Mouse (Mus musculus) fibroblast of lung, adult 2 months (primary cell): ENCODE measurements at regions not wholly inside any gene's neighbourhood (a gene's known extent, or its start where the extent isn't known, plus 50 kb on each side); places are given as distances from the start of the nearest gene placed in this dataset.
A peak's percentile ranks its signal among the peaks of the same experiment; 100 is the strongest.

ENCODE experiments used
- DNase-seq: peaks from one replicate; pipeline ENCODE4 v3.0.0-alpha.2; 2011; ENCODE audit warnings: low read depth

DNA sequence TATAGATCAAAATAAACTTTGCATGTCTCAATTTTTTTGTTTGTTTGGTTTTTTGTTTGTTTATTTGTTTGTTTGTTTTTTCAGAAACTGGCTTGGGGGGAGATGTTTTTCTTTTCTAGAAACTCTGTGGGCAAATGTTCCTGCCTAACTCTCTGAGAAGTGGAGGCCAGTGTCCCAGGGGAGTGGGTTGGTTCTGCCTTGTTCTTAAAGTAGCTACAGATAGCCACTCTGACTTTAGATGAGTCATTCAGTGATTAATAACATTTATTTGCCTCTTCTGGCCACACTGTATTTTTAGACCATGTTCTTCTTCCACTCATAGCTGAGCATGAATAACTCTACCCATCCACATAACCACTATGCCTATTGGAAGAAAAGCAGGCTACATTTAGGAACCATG, 405.6 kb upstream of the Adamts16 start:
- DNase-seq: peak; percentile 13

DNA sequence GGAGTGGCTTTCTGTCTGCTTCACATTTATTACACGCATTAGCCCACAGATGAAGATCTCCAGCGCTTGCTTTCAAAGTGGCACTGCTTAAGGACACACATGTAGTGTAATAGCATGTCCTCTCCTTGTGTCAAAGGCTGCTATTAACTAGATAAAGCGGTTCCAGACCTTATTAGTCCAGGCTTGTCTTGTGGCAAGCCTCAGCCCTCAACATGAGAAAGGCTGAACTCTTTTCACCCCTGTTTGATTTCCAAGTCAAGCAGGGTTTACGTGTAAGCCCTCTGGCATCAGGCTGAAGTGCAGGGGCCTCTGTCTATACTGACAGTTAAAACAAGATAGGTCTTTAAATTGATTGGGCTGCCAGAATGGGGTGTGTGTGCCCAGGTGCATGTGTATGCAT, 403.7 kb upstream of the Adamts16 start:
- DNase-seq: no peak

DNA sequence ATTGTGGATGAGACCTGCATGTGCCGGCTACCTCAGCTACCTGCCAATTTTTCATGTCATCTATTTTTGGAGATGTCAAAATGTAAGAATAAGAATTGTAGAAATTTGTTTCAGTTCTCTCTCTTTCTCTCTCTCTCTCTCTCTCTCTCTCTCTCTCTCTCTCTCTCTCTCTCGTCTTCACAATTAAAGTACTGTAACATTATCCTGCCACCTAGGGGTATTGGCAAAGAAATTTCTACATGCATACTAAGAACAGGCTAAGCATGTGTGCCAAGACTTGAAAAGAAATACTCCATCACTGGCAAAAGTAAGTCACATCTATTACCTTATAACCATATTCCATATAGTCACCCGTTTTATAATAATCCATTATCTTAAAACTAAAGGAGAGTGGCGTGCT, 398.2 kb upstream of the Adamts16 start:
- DNase-seq: no peak

DNA sequence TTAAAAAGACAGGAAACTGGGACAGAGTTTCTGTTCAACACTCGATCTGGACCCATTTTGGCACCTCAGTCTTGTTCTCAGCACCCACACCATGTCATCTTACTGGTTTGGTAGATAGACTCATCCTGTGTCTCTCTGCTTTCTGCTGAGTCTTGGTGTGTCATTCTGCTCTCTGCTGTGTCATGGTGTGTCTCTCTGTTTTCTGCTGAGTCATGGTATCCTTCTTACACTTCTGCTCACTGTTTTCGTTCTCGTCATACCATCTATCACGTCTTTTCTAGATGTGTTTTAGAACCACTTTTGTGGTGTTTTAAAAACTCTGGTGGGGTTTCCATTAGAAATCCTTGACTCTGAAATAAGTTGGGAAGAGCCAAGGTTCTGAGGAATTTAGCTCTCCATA, 393.7 kb upstream of the Adamts16 start:
- DNase-seq: no peak

DNA sequence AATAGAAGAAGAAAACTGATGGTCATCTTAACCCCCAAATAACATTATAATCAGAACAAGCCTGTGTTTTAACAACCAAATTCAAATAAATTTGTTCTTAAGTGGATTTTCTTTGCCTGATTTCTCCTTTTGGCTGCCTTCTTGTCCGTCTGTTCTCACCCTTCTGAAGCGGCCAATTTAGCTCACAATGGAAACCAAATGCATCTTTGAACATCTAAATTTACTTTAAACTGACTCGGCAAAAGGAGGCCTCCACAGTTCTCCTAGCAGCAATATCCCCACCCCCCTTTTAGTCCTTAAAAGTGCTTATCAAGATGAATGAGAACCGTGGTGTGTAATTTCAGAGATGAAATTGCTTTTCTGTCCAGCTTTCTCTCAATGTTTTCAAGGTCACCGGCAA, 389.6 kb upstream of the Adamts16 start:
- no peak for DNase-seq

DNA sequence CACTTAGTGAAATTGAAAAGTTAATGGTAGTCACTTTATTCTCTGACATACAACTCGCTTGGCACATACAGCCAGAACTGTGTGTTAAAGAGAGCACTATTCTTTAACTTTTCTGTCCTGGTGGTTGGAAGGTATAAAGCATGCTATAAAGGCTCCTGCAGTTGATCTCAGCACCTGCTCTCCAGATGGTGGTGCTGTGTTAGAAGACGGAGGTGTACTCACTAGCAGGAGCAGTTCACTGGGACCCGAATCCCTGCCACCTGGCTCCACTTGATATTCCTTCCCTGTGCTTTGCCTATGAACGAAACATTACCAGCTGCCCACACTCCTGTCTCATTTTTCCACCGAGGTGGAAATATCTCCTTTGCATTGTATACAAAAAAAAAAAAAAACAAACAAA, 373.2 kb upstream of the Adamts16 start:
- no peak for DNase-seq

DNA sequence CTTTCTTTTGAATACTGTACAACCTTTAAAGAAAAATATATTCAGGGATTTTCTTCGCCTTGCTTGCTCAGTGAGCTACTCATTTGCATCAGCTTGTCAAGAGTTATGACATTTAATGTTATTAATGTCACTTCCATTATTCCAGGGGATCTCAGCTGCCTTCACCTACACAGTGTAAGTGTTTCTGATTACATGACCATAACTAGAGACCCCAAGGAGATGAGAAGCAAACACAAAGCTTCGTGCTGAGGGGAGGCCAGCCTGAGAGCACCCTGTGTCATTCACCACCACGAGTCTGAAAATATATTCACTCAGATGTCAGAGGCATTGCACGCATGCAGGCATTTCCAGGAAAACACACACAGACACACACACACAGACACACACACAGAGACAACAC, 369.8 kb upstream of the Adamts16 start:
- no peak for DNase-seq

DNA sequence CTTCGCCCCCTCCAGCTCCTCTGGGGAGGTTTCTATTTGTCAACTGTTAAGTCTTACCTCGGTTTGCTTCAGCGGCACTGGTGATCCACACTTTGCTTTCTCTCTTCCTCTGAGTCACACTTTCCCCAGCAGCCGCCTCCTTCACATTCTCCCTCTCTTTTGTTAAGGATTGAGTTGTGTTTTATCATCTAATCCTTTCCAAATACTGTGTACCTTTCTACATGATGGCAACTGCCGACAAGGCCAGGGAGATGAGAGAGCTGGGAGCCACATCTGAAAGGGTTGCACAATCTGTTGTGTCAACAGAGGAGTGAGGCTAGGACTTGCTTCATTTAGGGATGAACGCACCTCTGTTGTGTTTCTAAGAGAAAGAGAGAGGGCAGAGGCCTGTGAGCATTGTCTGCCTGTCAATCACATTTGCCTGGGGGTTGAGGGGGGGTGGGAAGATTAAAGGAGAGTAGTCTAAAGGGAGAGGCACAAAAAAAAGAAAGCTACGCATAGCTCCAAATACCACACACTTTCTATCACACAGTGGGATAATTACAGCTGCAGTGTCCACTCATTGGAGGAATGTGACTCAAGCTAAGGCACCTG, 369.1 kb upstream of the Adamts16 start:
- DNase-seq: no peak

DNA sequence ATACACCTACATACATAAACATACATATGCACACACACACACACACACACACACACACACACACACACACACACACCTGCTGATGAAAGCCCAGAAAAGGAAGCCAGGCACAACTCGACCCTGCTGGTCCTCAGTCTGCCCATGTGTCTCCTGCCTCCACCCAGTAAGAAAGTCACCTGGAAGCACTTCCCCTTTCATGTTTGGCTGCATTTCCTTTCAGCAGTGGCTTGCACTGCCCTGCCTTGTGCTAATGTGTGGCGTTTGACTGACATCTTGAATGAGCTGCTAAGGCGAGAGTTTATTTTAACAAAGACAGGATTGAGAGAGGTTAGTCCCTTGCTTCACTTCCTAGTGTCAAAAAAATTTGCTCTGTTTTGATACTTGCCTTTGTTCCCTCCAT, 364.1 kb upstream of the Adamts16 start:
- no peak for DNase-seq

DNA sequence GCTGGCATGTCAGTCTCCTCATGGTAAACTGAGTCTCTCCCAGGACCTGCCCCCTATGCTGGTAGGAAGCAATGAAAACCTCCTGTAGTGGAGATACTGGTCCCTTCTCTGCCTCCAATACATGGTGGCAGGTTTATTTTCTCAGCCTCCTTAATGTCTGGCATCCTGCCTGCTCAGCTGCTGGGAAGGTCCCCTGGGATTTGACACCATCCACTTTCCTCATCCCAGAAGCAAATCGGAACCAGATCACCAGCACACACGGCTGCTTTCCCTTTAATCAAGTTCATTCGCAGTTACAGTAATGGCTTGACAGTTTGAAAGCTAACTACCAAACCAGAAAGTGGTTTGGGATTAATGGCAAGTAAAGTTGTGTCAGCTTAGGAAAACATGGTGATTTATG, 359.0 kb upstream of the Adamts16 start:
- no peak for DNase-seq

DNA sequence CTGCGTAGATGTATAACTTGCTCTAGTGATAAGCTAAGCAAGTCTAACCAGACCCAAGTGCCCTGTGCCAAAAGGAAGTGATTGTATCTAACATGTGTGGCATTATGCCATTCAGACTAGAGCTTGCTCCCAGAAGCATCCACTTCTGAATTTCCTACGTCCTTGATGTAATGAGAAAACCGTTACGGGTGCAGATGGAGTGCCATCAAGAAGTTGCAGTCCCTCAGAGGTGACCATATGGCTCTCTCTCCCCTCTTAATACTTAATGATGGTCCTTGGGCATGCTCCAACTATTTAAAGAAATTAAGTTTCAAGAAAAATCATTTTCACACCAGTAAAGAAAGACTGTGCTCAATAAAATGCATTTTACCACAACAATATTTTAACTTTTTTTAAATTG, 354.1 kb upstream of the Adamts16 start:
- DNase-seq: no peak

DNA sequence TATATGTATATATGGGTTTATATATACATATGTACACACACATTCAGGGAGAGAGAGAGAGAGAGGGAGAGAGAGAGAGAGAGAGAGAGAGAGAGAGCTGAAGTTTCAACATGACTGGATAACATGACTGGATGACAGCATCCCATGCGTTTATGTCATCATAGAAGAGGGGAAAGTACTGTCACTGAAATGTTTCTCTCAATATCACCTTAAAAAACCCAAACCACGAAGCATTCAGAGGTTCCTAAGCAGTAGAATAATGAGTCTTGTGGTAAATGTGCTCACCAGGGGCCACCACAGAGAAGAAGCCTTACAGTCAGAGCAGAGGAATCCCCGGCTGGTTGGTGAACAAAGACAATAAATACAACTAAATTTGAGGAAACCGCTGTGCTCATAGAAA, 342.9 kb upstream of the Adamts16 start:
- no peak for DNase-seq

DNA sequence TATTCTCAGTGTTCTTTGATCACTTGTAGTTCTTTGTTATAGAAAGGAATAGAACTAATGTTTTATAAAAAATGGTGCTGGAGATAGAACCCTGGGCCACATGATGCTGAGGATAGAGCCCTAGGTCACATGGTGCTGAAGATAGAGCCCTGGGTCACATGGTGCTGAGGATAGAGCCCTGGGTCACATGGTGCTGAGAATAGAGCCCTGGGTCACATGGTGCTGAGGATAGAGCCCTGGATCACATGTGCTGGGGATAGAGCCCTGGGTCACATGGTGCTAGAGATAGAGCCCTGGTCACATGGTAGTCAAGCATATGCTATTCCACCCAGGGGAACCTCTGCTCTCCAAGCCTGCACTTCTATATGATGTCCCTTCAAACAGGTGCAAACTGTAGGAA, 337.5 kb upstream of the Adamts16 start:
- DNase-seq: no peak

DNA sequence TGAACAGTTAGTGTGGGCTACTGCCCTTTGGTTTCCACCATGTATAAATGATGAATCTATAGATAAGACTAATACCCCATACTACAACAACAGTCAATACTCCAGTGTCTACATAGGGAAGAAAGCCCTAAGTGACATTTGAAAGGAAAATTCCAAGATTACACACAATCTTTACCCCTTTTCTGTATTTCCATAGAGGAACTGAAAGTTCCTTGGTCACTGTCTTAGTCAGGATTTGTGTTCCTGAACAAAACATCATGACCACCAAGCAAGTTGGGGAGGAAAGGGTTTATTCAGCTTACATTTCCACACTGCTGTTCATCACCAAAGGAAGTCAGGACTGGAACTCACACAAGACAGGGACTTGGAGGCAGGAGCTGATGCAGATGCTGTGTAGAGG, 332.7 kb upstream of the Adamts16 start:
- no peak for DNase-seq

DNA sequence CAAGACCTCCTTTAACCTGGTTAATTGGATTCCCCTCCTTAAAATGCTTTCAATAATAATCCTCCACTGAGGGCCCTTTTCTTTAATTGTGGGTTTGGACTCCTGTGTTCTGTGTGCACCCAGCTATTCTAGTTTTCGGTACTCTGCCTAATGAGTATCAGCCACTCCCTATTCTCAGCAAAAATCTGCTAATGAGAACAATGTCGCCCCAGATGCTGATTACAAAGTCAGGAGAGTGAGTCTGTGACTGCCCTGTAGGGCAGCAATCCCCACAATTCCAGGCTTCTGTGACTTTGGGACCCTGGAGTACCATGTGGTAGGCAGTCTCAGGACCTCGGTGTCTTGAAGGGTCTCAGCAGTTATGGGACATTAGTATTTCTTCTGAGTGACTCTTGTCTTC, 324.6 kb upstream of the Adamts16 start:
- DNase-seq: no peak

DNA sequence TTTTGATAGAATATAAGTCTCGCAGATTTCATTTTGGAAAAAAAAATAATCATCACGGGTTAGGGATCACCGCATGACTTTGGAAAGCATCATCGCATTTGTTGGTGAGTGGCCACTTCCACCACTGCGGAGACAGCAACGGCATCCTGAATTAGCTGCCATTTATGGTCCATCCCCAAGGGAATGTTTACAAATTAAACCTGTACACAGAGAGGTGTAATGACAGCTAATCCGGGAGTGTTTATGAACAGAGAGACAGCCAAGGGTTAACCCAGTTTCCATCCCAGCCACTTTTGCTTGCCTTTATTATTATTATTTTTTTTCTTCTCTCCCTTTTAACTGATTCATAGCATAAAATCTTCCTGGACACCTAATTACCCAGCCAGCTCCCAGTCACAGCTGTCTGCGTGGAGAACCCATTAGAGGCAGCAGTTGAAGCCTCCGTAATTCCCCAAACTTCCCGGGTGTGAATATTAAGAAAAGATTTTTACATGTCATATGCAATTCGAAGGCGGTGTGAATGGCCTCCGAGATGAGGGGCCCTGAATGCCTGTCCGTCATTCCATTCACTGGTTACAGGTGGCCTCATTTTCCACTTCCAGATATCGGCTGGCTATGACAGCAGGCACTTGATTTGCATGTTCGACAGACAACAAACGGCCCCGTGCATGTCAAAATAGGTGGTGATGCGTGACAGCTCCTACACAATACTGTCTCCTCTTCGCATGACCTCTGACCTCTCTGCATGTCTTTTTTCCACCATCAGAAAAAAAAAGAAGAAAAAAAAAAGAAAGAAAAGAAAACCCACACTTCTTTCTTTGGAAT, 323.7 kb upstream of the Adamts16 start:
- no peak for DNase-seq

DNA sequence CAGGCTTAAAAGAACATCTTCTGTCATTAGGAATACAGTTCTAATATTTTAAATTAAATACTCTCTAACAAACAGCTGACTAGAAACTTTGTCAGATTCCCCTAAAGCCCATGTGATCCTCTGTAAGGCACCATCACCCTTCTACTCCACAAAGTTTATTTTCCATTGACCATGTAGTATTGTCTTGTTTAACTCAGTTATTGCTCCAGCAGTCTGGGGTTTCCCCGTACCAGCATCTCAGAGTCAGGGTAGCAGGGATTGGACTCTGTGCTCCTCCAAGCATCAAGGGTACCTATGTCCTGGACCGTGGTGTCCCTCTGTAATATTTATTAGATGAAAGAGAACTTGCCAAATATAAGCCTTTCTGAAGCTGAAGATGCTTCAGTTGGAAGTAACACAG, 322.4 kb upstream of the Adamts16 start:
- DNase-seq: no peak

DNA sequence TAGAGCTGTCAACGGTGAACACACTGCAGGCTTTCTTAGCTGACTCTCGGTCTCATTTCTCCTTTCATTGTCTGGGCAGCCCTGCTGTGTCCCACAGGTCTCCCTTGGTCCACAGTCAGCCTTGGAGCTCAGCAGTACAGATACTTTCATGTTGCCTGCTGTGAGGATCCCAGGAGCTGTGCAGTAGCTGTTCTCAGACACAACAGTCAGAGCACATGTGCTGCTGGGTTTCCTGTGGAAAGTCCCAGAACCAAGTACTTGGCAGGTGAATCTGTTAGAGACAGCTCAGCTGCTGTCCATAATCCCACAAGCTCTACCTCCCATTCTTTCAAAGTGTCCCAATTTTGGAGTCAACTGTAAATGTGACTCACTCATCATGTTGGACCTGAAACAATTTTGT, 321.3 kb upstream of the Adamts16 start:
- no peak for DNase-seq

DNA sequence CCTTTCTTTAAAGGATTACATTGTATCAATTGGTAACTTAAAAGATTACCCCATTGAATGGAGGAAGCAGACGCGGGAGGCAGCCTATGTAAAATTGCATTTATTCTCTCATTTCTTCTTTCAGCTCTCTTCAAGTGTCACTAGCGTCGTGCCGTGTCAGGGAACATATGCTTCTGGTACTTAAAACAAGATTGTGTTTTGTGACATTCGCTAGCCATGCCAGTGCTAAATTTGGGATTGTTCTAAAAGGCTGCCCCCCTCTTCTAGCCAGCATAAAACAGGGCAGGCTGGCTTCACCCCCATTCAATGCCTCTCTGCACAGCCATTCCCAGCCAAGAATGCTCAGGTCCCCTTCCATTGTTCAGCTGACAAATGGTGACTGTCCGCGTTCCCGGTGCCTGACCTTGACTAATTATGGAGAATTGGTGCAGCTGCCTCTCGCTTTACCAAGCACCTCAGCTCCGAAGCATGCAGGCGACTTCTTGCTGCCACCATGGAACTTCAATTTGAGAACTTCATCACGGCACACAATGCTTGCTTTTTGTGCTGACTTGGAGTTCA, 316.8 kb upstream of the Adamts16 start:
- no peak for DNase-seq

DNA sequence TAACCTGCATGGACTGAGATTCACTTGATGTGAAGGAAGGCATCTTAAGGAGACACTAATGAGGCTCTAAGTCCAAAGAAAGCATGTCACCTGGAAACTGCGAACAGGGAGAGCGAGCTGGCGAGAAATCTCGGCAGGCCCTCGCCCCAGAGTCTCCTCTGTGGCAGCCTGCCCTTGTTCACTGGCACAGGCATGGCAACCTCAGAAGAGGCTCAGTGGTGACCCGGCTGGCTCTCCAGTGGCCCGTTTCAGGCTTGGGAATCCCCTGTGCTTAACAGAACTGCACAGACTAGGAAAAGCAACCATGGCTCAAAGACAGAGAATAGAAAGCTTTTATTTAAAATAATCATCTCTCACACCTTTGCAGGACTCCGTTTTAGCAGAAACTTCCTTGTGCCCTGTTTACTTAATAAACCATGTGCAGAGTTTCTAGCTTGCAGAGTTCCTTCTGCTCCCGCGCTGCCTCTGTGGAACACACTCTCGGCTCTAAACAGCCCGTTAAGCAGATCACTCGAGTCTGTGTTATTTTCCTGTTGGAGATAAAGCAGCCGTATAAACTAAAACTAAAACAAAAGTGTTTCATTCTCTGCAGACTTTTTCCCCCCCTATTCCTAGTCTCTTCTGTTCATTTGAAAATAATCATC, 316.2 kb upstream of the Adamts16 start:
- DNase-seq: no peak

DNA sequence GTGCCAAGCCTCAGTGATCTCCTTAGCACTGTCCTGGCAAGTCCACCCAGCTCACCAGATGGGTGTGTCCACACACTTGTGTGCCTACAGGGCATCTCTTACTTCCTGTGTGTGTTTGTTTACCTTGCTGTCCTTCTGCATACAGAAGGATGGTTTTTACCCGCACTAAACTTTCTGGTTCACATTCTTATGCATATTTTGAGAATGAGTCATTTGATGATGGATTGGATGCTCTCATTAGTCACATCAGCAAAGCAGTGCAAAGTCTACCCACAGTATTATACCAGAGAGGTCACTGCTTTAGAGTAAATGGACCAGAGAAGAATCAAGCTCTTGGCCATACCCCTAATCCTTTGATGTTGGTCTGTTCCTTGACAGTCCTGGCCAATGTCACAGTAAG, 308.5 kb upstream of the Adamts16 start:
- no peak for DNase-seq

DNA sequence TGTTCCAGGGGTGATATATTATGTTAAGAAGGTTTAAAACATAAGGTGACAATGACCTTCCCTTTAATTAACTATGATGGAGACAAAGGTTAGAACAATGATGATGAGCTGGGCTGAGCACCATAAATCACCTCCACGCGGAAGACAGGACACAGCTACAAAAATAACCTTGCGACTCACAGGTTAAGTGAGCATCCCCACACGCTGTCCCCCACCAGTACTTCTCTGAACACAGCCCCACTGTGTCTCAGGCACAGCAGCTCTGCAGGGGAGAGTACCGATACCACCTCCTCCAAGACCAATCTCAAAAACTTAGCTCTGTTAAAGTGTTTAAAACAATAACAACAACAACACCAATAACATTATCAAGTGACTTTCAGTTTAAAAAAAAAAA, 307.7 kb upstream of the Adamts16 start:
- DNase-seq: no peak
